Mouse (Mus musculus) liver, embryonic 11.5 days (tissue): ENCODE measurements around the gene Olfr1469. TPM values are rescaled to one million over a fixed set of nuclear protein-coding genes. Genes with fewer than 3 reads are reported as not detected.
"Not testable (repeated sequence)": the region's sequence is repeated elsewhere in the genome, so short reads cannot be mapped to it uniquely, and the experiment has no call there.

Experiments
- ATAC-seq: fragments of 200-750 bp; cut with Nextera tagmentation; replicated peaks from 2 replicates; pipeline ENCODE4 v1.8.0; 2017; ENCODE audit warnings: moderate number of reproducible peaks, mild to moderate bottlenecking, moderate TSS enrichment, moderate library complexity; ENCODE audit not compliant: low FRiP score
- DNase-seq: peaks from one replicate; pipeline ENCODE4 v3.0.0-alpha.2; 2017; ENCODE audit warnings: low spot score
- H3K27ac ChIP-seq: fragments of 300-500 bp; sonication (generic); 2 replicates; pipeline ENCODE4 v1.5.1; 2014; ENCODE audit warnings: mild to moderate bottlenecking, low read depth, low read length, control low read depth
- H3K27me3 ChIP-seq: fragments of 300-500 bp; sonication (generic); replicated peaks from 2 replicates; pipeline ENCODE4 v1.6.1; 2014; ENCODE audit warnings: low read length, mixed read lengths; ENCODE audit not compliant: control insufficient read depth, insufficient read depth
- H3K36me3 ChIP-seq: fragments of 300-500 bp; sonication (generic); 2 replicates; pipeline ENCODE4 v1.6.1; 2014; ENCODE audit warnings: mild to moderate bottlenecking, low read length, moderate library complexity, mixed read lengths; ENCODE audit not compliant: control insufficient read depth, insufficient read depth
- H3K4me1 ChIP-seq: fragments of 300-500 bp; sonication (generic); replicated peaks from 2 replicates; pipeline ENCODE4 v1.6.1; 2014; ENCODE audit warnings: low read length, mixed read lengths; ENCODE audit not compliant: control insufficient read depth, insufficient read depth
- H3K4me2 ChIP-seq: fragments of 300-500 bp; sonication (generic); 2 replicates; pipeline ENCODE4 v1.6.1; 2014; ENCODE audit warnings: mild to moderate bottlenecking, control low read depth, moderate library complexity
- H3K4me3 ChIP-seq: fragments of 300-500 bp; sonication (generic); 2 replicates; pipeline ENCODE4 v1.5.1; 2014; ENCODE audit warnings: low read depth, low read length, control low read depth
- H3K9ac ChIP-seq: fragments of 300-500 bp; sonication (generic); 2 replicates; pipeline ENCODE4 v1.6.1; 2014; ENCODE audit warnings: low read depth, low read length, control low read depth
- H3K9me3 ChIP-seq: fragments of 300-500 bp; sonication (generic); 2 replicates; pipeline ENCODE4 v1.6.1; 2016; ENCODE audit warnings: low read length, inconsistent platforms, mixed read lengths; ENCODE audit not compliant: control insufficient read depth
- WGBS: fragments of 180-500 bp; shearing (Covaris S2); extraction: QIAGEN DNeasy Blood & Tissue Kit; methylation state at CpG from one replicate; pipeline ENCODE4 v1.1.7; 2014; 5-methylcytosine and 5-hydroxymethylcytosine counted together
- polyA plus RNA-seq: library from polyadenylated mRNA; unstranded; fragments of >200 nt; fragmentation: Nextera tagmentation; extraction: Ambion mirVana; gene quantifications from 2 replicates; pipeline ENCODE4 v1.2.1, GENCODE M21; 2014

The Olfr1469 gene
- polyA plus RNA-seq, result not detected in 2 replicates

DNA sequence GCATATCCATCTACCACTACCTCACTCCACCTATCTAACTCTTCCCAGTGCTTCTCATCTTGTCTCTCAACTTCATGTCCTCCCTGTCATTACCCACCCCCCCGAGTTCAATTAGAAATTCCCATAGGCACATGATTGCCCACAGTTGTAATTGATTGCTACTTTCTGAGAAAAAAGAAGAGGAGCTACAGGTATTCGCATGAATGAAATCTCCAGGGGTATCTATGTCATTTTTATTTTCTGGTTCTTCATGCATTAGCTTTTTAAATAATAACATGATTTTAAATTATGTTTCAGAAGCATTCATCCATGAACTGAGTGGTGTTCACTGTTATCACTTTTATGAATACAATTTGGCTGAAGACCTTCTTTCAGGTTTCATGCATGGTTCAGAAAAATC lies at the start of gene Olfr1469:
TSS of gene Olfr1469 (plus strand) at position 301 of the 400 bp plus-strand sequence.
- 69% methylated on average over 2 of the region's 2 CpGs for WGBS
- no peak within 1 kb of the TSS for H3K27ac ChIP-seq
- no peaks in the 10 kb centered on the region for H3K36me3 ChIP-seq
- H3K9ac ChIP-seq, result no peak within 1 kb of the TSS
- H3K4me3 ChIP-seq, result no peak within 1 kb of the TSS
- no peak for ATAC-seq
- no peak for DNase-seq
- 0 out of 2 replicates have a peak, but pooled peaks cover 2% of the 10 kb centered on the region for H3K9me3 ChIP-seq
- no peak within 1 kb of the TSS for H3K4me2 ChIP-seq
- no peaks in the 10 kb centered on the region for H3K27me3 ChIP-seq
- no peaks in the 10 kb centered on the region for H3K4me1 ChIP-seq

DNA sequence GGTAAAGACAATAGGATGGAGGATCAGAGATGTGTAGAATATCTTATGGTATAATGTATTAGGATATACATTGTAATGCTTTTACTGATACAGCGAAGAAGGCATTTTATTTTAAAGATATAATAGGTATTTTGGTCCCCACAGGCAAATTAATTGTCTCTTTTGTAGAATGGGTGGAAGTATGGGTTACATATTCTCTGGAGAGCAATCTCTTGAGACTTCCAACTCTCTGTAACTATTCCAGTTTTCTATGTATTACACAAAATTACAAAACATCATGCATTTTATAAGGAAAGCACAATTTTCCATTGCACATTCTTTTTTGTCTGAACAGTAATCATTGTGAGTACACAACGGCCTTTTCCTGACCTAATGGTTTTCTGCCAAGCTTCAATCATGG lies 45.7 kb upstream of the Olfr1469 start, which contains the start of gene Olfr1467:
TSS of gene Olfr1467 (plus strand) at position 301 of the 400 bp plus-strand sequence.
- Histone ChIP-seq H3K27me3 (no peaks in the 10 kb centered on the region), H3K4me2 (no peak within 1 kb of the TSS), H3K9me3 (peaks cover 7% of the 10 kb centered on the region; the same call in 1 of the 2 replicates), H3K9ac (no peak within 1 kb of the TSS), H3K4me1 (no peaks in the 10 kb centered on the region), H3K27ac (no peak within 1 kb of the TSS), H3K36me3 (no peaks in the 10 kb centered on the region), H3K4me3 (no peak within 1 kb of the TSS)
- ATAC-seq (no peak), DNase-seq (no peak)
- 72% methylated on average over 2 of the region's 2 CpGs for WGBS

GRCm38 (mm10) chr19:13443109-13443508 lies 35.5 kb downstream of the Olfr1469 start, which contains the start of gene Olfr1471:
Olfr1471 (plus strand) TSS chr19:13443409.
- not testable (repeated sequence) for H3K4me3 ChIP-seq, H3K4me1 ChIP-seq, H3K4me2 ChIP-seq, H3K9ac ChIP-seq, DNase-seq, H3K27ac ChIP-seq, H3K27me3 ChIP-seq, ATAC-seq, H3K36me3 ChIP-seq, H3K9me3 ChIP-seq
- WGBS, result 70% methylated on average over 2 of the region's 2 CpGs

DNA sequence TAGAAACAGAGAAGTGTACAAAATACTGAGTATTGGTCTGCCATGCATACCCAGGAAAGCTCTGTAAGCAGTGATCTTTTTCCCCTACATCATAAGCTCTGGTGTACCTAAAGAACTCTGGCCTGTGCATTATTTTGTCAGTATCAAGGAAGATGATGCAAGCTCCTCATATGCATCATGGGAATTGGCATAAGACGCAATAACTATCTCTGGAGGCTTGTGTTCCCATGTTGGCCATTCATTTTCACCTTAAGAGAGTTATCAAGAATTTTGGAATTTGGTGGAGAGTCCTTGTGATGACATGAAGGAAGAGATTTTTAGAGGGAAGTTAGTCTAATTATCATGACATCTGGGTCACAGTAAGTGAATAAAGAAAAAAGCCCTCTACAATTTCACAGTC lies 48.3 kb downstream of the Olfr1469 start, which contains the start of gene Olfr1472:
TSS of gene Olfr1472 (minus strand) at position 101 of the 400 bp plus-strand sequence.
- no peak within 1 kb of the TSS for H3K4me2 ChIP-seq
- no peak within 1 kb of the TSS for H3K4me3 ChIP-seq
- H3K4me1 ChIP-seq, result no peaks in the 10 kb centered on the region
- ATAC-seq (no peak), DNase-seq (no peak)
- no peak within 1 kb of the TSS for H3K27ac ChIP-seq
- H3K9me3 ChIP-seq, result no peaks in the 10 kb centered on the region; the same call in 1 of the 2 replicates
- no peak within 1 kb of the TSS for H3K9ac ChIP-seq
- WGBS, result 64% methylated on average over 1 of the region's 1 CpGs
- no peaks in the 10 kb centered on the region for H3K36me3 ChIP-seq
- no peaks in the 10 kb centered on the region for H3K27me3 ChIP-seq

Other genes starting within 250 kb of the Olfr1469 start
- gene Olfr1461, start 244.8 kb upstream of the Olfr1469 start, polyA plus RNA-seq, result not detected in 2 replicates
- not detected in 2 replicates for gene Olfr1462, start 222.1 kb upstream of the Olfr1469 start, polyA plus RNA-seq
- not detected in 2 replicates for gene Olfr1463, start 176.5 kb upstream of the Olfr1469 start, polyA plus RNA-seq
- not detected in 2 replicates for gene Olfr1465, start 92.3 kb upstream of the Olfr1469 start, polyA plus RNA-seq
- gene Olfr1466, start 69.0 kb upstream of the Olfr1469 start, polyA plus RNA-seq, result not detected in 2 replicates
- not detected in 2 replicates for gene Olfr1467, start 45.6 kb upstream of the Olfr1469 start, polyA plus RNA-seq
- gene Olfr1471, start 35.6 kb downstream of the Olfr1469 start, polyA plus RNA-seq, result not detected in 2 replicates
- not detected in 2 replicates for gene Olfr1472, start 48.2 kb downstream of the Olfr1469 start, polyA plus RNA-seq
- gene Olfr1474, start 61.7 kb downstream of the Olfr1469 start, polyA plus RNA-seq, result not detected in 2 replicates
- gene Olfr1475, start 72.3 kb downstream of the Olfr1469 start, polyA plus RNA-seq, result not detected in 2 replicates
- gene Olfr1477, start 92.7 kb downstream of the Olfr1469 start, polyA plus RNA-seq, result not detected in 2 replicates
- gene Olfr1480, start 120.1 kb downstream of the Olfr1469 start, polyA plus RNA-seq, result not detected in 2 replicates
- not detected in 2 replicates for gene Olfr1484, start 175.7 kb downstream of the Olfr1469 start, polyA plus RNA-seq
- not detected in 2 replicates for gene Olfr1487, start 209.5 kb downstream of the Olfr1469 start, polyA plus RNA-seq
- gene Olfr1489, start 223.8 kb downstream of the Olfr1469 start, polyA plus RNA-seq, result not detected in 2 replicates
- not detected in 2 replicates for gene Olfr1490, start 243.2 kb downstream of the Olfr1469 start, polyA plus RNA-seq